Mouse (Mus musculus) cortical plate, adult 2 months (tissue): ENCODE results near the gene Klf12.

ENCODE experiments used
- CTCF ChIP-seq: fragments of 200-500 bp; IDR thresholded peaks from 2 replicates; pipeline ENCODE4 v1.5.1; 2011; ENCODE audit warnings: mild to moderate bottlenecking, control low read depth, low read length; ENCODE audit not compliant: insufficient read depth; ENCODE audit errors: extremely low read depth
- POLR2A ChIP-seq: fragments of 200-500 bp; IDR thresholded peaks from 2 replicates; pipeline ENCODE4 v1.6.1; 2011; ENCODE audit warnings: mild to moderate bottlenecking, low read length, control low read depth; ENCODE audit not compliant: insufficient read depth; ENCODE audit errors: extremely low read depth

DNA sequence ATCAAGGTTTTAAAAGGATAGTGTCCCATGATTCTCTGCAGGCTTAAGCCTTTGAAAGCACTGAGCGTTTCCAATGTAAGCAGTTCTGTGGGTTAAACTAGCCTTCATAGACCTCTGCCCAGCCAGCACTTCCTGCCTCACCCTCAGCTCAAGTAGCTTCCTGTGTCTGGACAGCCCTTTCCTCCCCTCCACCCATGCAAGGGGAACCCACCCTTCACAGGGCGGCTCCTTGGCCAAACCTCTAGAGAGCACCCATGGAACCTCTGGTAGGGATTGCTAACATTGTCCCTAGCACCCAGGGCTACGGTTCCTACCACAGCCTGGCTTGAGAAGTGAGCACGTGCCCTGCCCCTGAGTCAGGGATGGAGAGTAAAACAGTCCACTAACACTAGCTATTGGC, 23.9 kb downstream of the Klf12 start:
- TF ChIP-seq POLR2A (no peak), CTCF (no peak)
